Mouse (Mus musculus) cortical plate, adult 2 months (tissue): ENCODE data around the gene Mns1.

Experiments used
- CTCF ChIP-seq: fragments of 200-500 bp; IDR thresholded peaks from 2 replicates; pipeline ENCODE4 v1.5.1; 2011; ENCODE audit warnings: mild to moderate bottlenecking, control low read depth, low read length; ENCODE audit not compliant: insufficient read depth; ENCODE audit errors: extremely low read depth
- POLR2A ChIP-seq: fragments of 200-500 bp; IDR thresholded peaks from 2 replicates; pipeline ENCODE4 v1.6.1; 2011; ENCODE audit warnings: mild to moderate bottlenecking, low read length, control low read depth; ENCODE audit not compliant: insufficient read depth; ENCODE audit errors: extremely low read depth

DNA sequence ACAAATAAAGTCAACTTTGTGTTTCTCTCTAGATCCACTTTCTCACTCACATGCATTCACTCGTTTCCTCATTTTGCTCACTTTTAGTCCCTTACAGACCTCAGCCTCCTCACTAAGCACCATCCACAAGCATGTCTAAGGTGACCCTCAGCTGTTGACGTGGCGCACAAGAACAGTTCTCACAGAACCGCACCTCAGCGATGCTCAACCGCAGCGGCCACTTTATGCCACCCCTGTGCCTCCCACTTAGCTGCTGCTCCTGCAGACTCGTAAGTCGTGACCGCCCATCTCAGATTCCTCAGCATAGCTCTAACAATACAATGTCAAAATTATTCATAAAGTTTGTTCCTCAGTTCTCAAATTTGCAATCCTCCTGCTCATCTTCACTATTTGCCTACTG is 30.8 kb downstream of the Mns1 start:
- TF ChIP-seq POLR2A (no peak), CTCF (no peak)
